Mouse (Mus musculus): ENCODE results near the gene Gadl1. TPM values are rescaled to one million over a fixed set of nuclear protein-coding genes. Genes with fewer than 3 reads are reported as not detected.

Gene Gadl1
- polyA plus RNA-seq, 1 experiment from 2014 or later: 0.30 TPM

- H3K4me3 ChIP-seq (ENCODE audit: low read depth, low read length): no peak overlapping the region
- no peak overlapping the region for H3K9ac ChIP-seq (ENCODE audit: low read depth, low read length)
- H3K27me3 ChIP-seq (replicated peaks; ENCODE audit: control insufficient read depth, insufficient read depth, low read length): no peaks in the 10 kb centered on the region
- H3K4me1 ChIP-seq (replicated peaks; ENCODE audit: control insufficient read depth, insufficient read depth, low read length): no peaks in the 10 kb centered on the region
- H3K36me3 ChIP-seq (ENCODE audit: control insufficient read depth, insufficient read depth): no peaks in the 10 kb centered on the region
- 83% methylated on average over 3 of the region's 3 CpGs for WGBS
- no peak for ATAC-seq
- no peak overlapping the region for H3K27ac ChIP-seq (ENCODE audit: low read depth, low read length)
- TF ChIP-seq CTCF (IDR thresholded peaks at IDR 0.05; ENCODE audit: low read depth): peak; percentile 64
- H3K9me3 ChIP-seq (ENCODE audit: control insufficient read depth): no peaks in the 10 kb centered on the region
- H3K4me2 ChIP-seq (replicated peaks; ENCODE audit: low read depth): no peak overlapping the region
These were observed 28.1 kb upstream of the Gadl1 start for GRCm38 (mm10) chr9:115881137-115881536.

- no peak for ATAC-seq
- Histone ChIP-seq H3K27ac (ENCODE audit: low read depth, low read length) (no peak overlapping the region), H3K4me3 (ENCODE audit: low read depth, low read length) (no peak overlapping the region), H3K9ac (ENCODE audit: low read depth, low read length) (no peak overlapping the region), H3K9me3 (ENCODE audit: control insufficient read depth) (no peaks in the 10 kb centered on the region), H3K36me3 (ENCODE audit: control insufficient read depth, insufficient read depth) (no peaks in the 10 kb centered on the region), H3K27me3 (replicated peaks; ENCODE audit: control insufficient read depth, insufficient read depth, low read length) (no peaks in the 10 kb centered on the region), H3K4me2 (replicated peaks; ENCODE audit: low read depth) (no peak overlapping the region), H3K4me1 (replicated peaks; ENCODE audit: control insufficient read depth, insufficient read depth, low read length) (no peaks in the 10 kb centered on the region)
- no peak for TF ChIP-seq CTCF (IDR thresholded peaks at IDR 0.05; ENCODE audit: low read depth)
- WGBS: 49% methylated on average over 5 of the region's 5 CpGs
These were observed 26.5 kb upstream of the Gadl1 start for GRCm38 (mm10) chr9:115882627-115883200.

GRCm38 (mm10) chr9:115883413-115883812 lies 25.8 kb upstream of the Gadl1 start:
- no peak overlapping the region for H3K4me3 ChIP-seq (ENCODE audit: low read depth, low read length)
- TF ChIP-seq CTCF (IDR thresholded peaks at IDR 0.05; ENCODE audit: low read depth): no peak
- ATAC-seq: peak; percentile 43; the same call in 1 of the 2 replicates
- H3K27me3 ChIP-seq (replicated peaks; ENCODE audit: control insufficient read depth, insufficient read depth, low read length): no peaks in the 10 kb centered on the region
- H3K4me1 ChIP-seq (replicated peaks; ENCODE audit: control insufficient read depth, insufficient read depth, low read length): no peaks in the 10 kb centered on the region
- no peak overlapping the region for H3K9ac ChIP-seq (ENCODE audit: low read depth, low read length)
- H3K36me3 ChIP-seq (ENCODE audit: control insufficient read depth, insufficient read depth): no peaks in the 10 kb centered on the region
- WGBS: 46% methylated on average over 5 of the region's 5 CpGs
- H3K4me2 ChIP-seq (replicated peaks; ENCODE audit: low read depth): no peak overlapping the region
- no peaks in the 10 kb centered on the region for H3K9me3 ChIP-seq (ENCODE audit: control insufficient read depth)
- H3K27ac ChIP-seq (ENCODE audit: low read depth, low read length): no peak overlapping the region

GRCm38 (mm10) chr9:115887571-115887970 lies 21.7 kb upstream of the Gadl1 start:
- no peaks in the 10 kb centered on the region for H3K36me3 ChIP-seq (ENCODE audit: control insufficient read depth, insufficient read depth)
- WGBS: 89% methylated on average over 5 of the region's 5 CpGs
- no peak overlapping the region for H3K4me2 ChIP-seq (replicated peaks; ENCODE audit: low read depth)
- no peak for TF ChIP-seq CTCF (IDR thresholded peaks at IDR 0.05; ENCODE audit: low read depth)
- no peak for ATAC-seq
- H3K4me3 ChIP-seq (ENCODE audit: low read depth, low read length): no peak overlapping the region
- H3K9me3 ChIP-seq (ENCODE audit: control insufficient read depth): no peaks in the 10 kb centered on the region
- H3K4me1 ChIP-seq (replicated peaks; ENCODE audit: control insufficient read depth, insufficient read depth, low read length): no peaks in the 10 kb centered on the region
- no peaks in the 10 kb centered on the region for H3K27me3 ChIP-seq (replicated peaks; ENCODE audit: control insufficient read depth, insufficient read depth, low read length)
- H3K9ac ChIP-seq (ENCODE audit: low read depth, low read length): no peak overlapping the region
- H3K27ac ChIP-seq (ENCODE audit: low read depth, low read length): no peak overlapping the region

- no peak for TF ChIP-seq CTCF (IDR thresholded peaks at IDR 0.05; ENCODE audit: low read depth)
- no peak overlapping the region for H3K4me3 ChIP-seq (ENCODE audit: low read depth, low read length)
- ATAC-seq: no peak
- H3K9ac ChIP-seq (ENCODE audit: low read depth, low read length): no peak overlapping the region
- H3K4me2 ChIP-seq (replicated peaks; ENCODE audit: low read depth): no peak overlapping the region
- H3K9me3 ChIP-seq (ENCODE audit: control insufficient read depth): no peaks in the 10 kb centered on the region
- no peaks in the 10 kb centered on the region for H3K4me1 ChIP-seq (replicated peaks; ENCODE audit: control insufficient read depth, insufficient read depth, low read length)
- WGBS: 85% methylated on average over 4 of the region's 4 CpGs
- H3K27me3 ChIP-seq (replicated peaks; ENCODE audit: control insufficient read depth, insufficient read depth, low read length): no peaks in the 10 kb centered on the region
- H3K27ac ChIP-seq (ENCODE audit: low read depth, low read length): no peak overlapping the region
- H3K36me3 ChIP-seq (ENCODE audit: control insufficient read depth, insufficient read depth): no peaks in the 10 kb centered on the region
These were observed 16.1 kb upstream of the Gadl1 start for GRCm38 (mm10) chr9:115893131-115893530.

- peak; percentile 77 for ATAC-seq
- WGBS: 66% methylated on average over 10 of the region's 10 CpGs
- Histone ChIP-seq H3K4me2 (replicated peaks; ENCODE audit: low read depth) (no peak overlapping the region), H3K9ac (ENCODE audit: low read depth, low read length) (no peak overlapping the region), H3K4me3 (ENCODE audit: low read depth, low read length) (no peak overlapping the region), H3K9me3 (ENCODE audit: control insufficient read depth) (no peaks in the 10 kb centered on the region), H3K27ac (ENCODE audit: low read depth, low read length) (no peak overlapping the region), H3K27me3 (replicated peaks; ENCODE audit: control insufficient read depth, insufficient read depth, low read length) (no peaks in the 10 kb centered on the region), H3K4me1 (replicated peaks; ENCODE audit: control insufficient read depth, insufficient read depth, low read length) (no peaks in the 10 kb centered on the region), H3K36me3 (ENCODE audit: control insufficient read depth, insufficient read depth) (no peaks in the 10 kb centered on the region)
- TF ChIP-seq CTCF (IDR thresholded peaks at IDR 0.05; ENCODE audit: low read depth): no peak
These were observed 15.3 kb upstream of the Gadl1 start for GRCm38 (mm10) chr9:115893947-115894346.

GRCm38 (mm10) chr9:115908325-115908724 lies 930 bp upstream of the Gadl1 start:
- no peak for ATAC-seq

More at GRCm38 (mm10) chr9:115908325-115908724, 930 bp upstream of the Gadl1 start:
- Histone ChIP-seq H3K36me3 (ENCODE audit: control insufficient read depth, insufficient read depth) (no peaks in the 10 kb centered on the region), H3K9me3 (ENCODE audit: control insufficient read depth) (no peaks in the 10 kb centered on the region), H3K4me1 (replicated peaks; ENCODE audit: control insufficient read depth, insufficient read depth, low read length) (no peaks in the 10 kb centered on the region), H3K4me3 (ENCODE audit: low read depth, low read length) (no peak overlapping the region), H3K27me3 (replicated peaks; ENCODE audit: control insufficient read depth, insufficient read depth, low read length) (no peaks in the 10 kb centered on the region), H3K27ac (ENCODE audit: low read depth, low read length) (no peak overlapping the region), H3K9ac (ENCODE audit: low read depth, low read length) (no peak overlapping the region), H3K4me2 (replicated peaks; ENCODE audit: low read depth) (no peak overlapping the region)
- no peak for TF ChIP-seq CTCF (IDR thresholded peaks at IDR 0.05; ENCODE audit: low read depth)
- WGBS: 15% methylated on average over 15 of the region's 15 CpGs

Measured in intestine, postnatal 0 days (tissue).